Mouse (Mus musculus) hindbrain, embryonic 13.5 days (tissue): ENCODE results near the gene Ptgs1. TPM values are rescaled to one million over a fixed set of nuclear protein-coding genes. Genes with fewer than 3 reads are reported as not detected.

Experiments
- polyA plus RNA-seq: library from polyadenylated mRNA; unstranded; fragments of >200 nt; fragmentation: Nextera tagmentation; extraction: Ambion mirVana; gene quantifications from 2 replicates; pipeline ENCODE4 v1.2.1, GENCODE M21; 2015

Gene Ptgs1
- polyA plus RNA-seq, 1 experiment from 2014 or later, result 5.1 TPM

Other genes with a start within 250 kb of the Ptgs1 start
- 261 and 262 TPM in 2 replicates for gene Ndufa8, start 181.0 kb upstream of the Ptgs1 start, polyA plus RNA-seq
- 1.9 and 5.7 TPM in 2 replicates for gene Morn5, start 181.0 kb upstream of the Ptgs1 start, polyA plus RNA-seq
- 0.73 and 0.78 TPM in 2 replicates for gene Lhx6, start 125.0 kb upstream of the Ptgs1 start, polyA plus RNA-seq
- gene Mrrf, start 94.0 kb upstream of the Ptgs1 start, polyA plus RNA-seq, result 23.8 and 27.2 TPM in 2 replicates
- gene Rbm18, start 93.7 kb upstream of the Ptgs1 start, polyA plus RNA-seq, result 142 and 148 TPM in 2 replicates
- gene Olfr338, start 143.1 kb downstream of the Ptgs1 start, polyA plus RNA-seq, result 0.03 TPM in 1 of 2 replicates, not detected in the other
- gene Olfr339, start 188.5 kb downstream of the Ptgs1 start, polyA plus RNA-seq, result not detected in 2 replicates
- gene Olfr340, start 222.2 kb downstream of the Ptgs1 start, polyA plus RNA-seq, result not detected in 2 replicates